Mouse (Mus musculus) adrenal gland, postnatal 36 days (tissue): ENCODE results near the gene Cand2. TPM values are rescaled to one million over a fixed set of nuclear protein-coding genes. Genes with fewer than 3 reads are reported as not detected.
A peak's percentile ranks its signal among the peaks of the same experiment; 100 is the strongest.

Experiments
- DNase-seq, 2 experiments: peaks; one replicate each; pipeline ENCODE4 v3.0.0; 2021; ENCODE audit warnings: mixed read lengths in 1 of 2
- microRNA-seq: library from miRNA; unstranded; fragments of <30 nt; microRNA quantifications from one replicate; pipeline ENCODE4 v1.2.0, GENCODE M21; 2021
- total RNA-seq, 2 experiments: library from RNA; stranded (reverse); gene quantifications; 2 replicates each; pipeline ENCODE4 v1.2.3; 2021

Cand2 gene
- total RNA-seq, 2 experiments from 2014 or later = 10.4 to 12.7 TPM

DNA sequence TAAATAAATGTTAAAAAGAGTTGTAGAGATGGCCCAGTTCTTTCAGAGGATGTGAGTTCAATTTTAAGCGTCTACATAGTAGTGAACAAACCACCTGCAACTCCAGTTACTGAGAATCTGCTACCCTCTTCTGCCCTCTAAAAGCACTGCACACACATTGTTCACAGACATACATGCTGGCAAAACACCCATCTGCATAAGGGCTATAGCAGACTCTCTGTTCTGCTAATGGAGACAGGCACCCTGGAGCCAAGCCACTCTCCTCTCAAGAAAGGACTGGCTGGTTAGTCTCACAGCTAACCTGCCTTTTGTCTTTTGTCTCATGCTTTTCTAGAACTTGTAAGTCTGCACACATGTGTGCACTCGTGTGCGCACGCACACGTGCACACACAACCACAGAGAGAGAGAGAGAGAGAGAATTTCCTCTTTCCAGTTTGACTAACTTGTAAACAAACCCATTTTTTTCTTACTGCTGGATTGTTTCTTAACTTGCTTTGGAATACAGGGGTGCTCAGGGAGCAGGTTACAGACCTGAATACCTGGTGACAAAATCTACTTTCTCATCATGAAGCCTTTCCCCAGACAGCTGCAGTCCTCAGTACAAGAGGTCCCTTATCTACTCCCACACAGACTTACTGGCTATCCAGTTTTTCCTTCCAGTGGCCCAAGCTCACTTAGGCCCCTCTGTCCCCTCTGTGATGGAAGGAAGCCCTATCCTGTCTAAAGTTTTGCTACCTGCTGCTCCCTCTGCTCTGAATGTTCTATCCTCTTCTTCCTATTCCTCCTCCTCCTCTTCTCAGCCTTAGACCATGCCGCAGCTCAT lies 56.7 kb downstream of the Cand2 start:
- no peak for DNase-seq

DNA sequence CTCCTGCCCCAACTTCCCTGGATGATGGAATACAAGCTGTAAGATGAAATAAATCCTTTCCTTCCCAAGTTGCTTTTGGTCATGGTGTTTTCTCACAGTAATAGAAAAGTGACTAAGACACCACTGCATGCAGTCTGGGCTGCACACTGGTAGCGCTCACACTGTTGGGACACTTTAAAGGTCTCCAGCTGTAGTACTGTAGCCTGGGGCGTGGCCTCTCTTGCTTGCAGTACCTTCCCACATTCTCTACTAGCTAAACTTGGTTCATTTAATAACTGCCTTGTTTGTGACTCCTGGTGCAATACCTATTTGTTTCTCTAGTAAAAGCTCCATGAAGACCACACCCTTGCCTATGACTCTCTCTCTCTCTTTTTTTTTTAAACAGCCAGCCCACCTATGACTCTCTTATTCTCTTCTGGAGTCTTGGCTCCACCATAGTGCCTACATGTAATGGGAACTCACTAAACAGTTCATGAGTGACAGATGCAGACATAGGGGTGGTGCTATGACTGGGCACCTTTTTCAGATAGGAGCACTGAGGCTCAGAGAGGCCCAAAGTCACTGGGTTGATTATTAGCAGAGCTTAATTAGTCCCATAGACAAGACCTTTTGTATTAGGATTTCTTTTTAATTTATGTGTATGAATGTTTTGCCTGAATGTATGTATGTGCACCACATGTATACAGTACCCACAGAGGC lies 58.0 kb downstream of the Cand2 start:
- DNase-seq = no peak

DNA sequence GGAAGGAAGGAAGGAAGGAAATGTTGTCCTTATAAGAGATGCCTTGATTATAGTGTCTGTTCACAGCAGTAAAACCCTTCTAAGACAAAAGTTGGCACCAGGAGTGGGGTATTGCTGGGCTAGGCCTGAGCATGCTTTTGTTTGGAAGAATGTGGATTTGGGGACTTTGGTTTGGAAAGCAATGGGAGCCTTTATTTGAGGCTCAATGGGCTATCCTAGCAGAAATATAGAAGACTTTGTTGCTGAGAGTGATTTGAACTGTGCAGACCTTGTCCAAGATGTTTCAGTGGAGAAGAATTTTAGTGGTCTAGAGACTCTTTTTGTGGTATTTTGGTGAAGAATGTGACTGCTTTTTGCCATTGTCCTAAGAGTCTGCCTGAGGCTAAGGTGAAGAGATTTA lies 59.5 kb downstream of the Cand2 start:
- no peak for DNase-seq

DNA sequence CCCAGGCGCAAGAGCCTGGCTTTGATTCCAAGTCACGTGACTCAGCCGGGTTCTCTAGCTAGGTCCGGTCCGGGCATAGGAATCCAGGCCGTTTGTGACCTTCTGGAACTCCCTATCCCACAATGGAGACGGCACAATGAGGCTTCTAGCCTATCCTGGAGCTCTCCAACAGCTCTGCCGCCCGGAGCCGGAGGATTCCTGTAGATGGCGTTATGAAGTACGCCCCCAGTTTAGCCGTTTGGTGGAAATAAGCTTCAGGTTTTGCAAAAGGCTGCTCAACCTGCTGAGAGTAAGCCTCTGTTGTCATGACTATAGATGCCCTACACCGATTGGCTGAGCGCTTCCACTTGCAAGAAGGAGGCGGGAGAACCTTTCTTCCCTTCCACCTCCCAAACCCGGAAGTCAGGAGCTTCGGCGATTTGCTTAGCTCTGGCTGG lies 63.8 kb downstream of the Cand2 start, which contains the start of gene Efcab12:
Gene Efcab12 (minus strand): TSS at position 252 of the 437 bp plus-strand sequence.
- DNase-seq = peak; percentile 78 to 81

DNA sequence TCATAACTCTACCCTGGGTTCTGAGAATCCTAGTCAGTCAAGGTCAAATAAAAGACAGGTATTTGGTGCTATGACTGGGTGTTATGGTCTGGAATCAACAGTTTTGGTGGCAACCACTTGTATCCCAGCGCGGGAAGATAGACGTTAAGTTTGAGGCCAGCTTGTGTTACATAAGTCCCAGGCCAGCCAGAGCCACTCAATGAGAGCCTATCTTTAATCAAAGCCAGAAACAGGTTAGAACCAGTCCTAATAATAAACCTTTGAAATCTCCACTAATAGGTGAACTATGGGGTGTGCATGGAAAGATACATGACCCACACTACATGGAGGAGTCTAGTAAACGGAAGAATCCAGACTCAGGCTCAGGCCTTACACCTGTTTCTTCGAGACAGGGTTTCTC lies 64.4 kb downstream of the Cand2 start:
- DNase-seq = no peak

DNA sequence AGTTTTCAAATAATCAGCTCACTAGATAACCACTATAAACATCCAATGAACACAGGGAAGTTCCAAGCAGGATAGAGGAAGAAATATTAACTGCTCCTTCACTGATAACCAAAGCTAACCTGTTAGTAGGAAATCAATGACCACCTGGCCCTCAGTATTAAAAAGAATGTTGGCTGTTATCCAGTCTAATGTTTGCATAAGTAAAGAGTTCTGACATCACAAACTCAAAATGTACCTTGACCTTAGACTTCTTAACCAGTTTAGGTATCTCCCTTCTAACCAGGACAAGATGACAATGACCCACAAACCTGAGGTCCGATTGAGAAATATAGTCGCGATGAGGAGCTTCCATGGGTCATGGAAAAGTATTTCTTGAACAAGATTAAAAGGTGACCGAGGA lies 70.7 kb downstream of the Cand2 start:
- no peak for DNase-seq

DNA sequence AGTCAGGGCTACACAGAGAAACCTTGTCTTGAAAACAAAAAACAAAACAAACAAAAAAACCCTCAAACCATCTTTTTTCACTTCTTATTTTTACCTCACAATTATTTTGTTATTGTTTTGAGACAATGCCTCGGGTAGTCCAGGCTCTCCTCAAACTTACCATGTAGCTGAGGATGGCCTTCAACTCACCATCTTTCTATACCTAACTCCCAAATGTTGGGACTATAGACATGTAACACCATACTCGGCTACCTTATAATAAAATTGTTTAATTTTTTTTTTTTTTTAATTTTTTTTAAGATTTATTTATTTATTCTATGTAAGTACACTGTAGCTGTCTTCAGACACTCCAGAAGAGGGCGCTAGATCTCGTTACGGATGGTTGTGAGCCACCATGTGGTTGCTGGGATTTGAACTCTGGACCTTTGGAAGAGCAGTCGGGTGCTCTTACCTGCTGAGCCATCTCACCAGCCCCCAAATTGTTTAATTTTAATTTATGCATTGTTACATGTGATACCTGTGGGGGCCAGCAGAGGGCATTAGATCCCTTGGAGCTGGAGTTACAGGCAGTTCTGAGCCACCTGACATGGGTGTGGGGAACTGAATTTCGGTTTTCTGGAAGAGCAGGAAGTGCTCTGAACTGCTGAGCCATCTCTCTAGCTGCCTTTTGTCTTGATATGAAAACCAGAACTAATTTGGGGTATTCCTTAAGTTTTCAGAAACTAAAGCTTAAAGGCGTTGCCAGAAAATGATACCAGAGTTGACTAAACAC lies 72.5 kb downstream of the Cand2 start:
- peak; percentile 52 to 72 for DNase-seq

DNA sequence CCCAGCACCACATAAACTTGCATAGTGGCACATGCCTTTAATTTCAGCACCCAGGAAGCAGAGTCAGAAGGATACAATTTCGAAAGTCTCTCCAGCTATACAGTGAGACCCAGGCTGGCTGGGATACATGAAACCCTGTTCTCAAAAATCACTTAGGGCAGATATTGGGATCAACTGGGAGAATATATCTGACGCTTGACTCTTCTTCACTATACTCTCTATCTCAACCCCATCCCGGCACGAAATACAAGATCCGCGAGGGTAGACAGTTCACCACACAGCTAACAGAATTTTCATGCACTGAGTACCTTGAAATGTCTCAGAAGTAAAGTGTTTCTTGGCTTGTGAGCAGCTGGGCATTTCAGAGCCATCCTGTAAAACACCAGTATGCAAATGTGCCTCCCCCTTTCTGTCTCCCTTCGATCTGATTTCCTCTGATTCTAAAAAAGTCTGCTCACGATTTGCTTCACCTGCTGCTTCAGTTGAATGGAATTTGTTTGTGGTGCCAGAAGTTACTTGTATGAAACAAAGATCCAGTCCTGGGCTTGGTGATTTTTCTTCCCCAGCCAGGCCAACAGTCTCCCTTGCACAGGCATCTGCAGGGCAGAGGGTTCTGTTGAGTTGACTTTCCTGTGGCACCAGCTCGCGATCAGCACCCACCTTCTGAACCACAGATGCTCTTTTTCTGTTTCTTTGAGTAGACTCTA lies 74.4 kb downstream of the Cand2 start:
- DNase-seq = no peak

DNA sequence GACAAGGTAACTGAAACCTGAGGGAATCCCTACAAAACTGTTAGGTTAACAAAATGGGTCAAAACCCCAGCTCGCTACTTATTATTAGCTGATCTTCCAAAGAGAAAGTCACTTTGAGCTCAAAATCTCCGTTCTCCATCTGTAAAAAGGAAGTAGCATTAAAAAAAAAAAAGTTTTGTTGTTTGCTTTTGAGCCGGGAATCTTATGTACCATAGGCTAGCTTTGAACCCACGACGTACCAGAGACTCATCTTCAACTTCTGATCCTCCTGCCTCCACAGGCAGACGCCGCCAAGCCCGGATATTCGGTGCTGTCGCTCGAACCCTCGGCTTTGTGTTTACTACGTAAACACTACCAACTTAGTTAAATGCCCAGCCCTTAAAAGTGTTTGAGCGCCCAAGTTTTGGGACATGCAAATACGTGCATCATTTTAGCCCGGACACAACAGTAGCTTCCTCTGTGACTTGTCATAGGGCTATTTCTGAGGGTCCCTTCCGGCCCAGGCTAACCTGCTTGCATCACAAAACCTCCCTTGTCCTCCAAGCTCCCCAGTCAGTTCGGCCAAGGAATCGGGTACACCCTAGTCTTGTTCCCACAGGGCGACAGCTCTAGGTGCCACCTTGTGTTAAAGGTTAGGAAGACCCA lies 78.2 kb downstream of the Cand2 start:
- DNase-seq = no peak

DNA sequence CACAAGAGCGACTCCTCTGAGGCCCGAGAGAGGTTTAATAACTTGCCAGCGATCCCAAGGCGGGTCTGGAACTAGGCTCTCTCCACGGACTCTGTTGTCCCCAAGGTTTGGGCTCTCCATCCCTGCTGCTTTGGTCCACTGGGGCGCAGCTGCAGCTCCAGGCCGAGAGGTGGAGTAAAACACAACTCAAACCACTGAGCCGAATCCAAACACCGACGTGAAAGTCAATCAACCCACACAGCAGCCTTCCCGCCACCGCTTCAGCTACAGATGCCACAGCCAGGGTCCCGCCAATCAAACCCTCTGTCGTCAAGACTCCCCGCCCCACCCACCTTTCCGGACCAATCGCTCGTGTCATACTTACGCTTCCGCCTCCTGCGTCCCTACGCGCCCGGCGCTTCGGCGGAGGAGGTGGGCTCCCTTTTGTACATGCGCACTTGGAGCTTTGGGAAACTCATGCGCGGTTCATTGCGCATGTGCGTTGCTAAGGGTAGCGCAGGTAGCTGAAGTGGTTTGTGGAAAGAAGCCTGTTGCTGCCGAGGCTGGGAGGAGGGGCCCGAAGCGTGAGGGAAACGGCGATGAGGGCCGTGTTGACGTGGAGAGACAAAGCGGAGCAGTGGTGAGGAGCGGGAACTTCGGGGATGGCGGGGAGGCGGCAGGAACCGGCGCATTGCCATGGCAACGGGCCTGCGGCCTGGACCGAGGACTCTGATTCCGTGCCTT lies 78.9 kb downstream of the Cand2 start, which contains the start of the genes Mbd4 and Ift122:
Gene Mbd4 (minus strand): TSS at position 281 of the 723 bp plus-strand sequence.
Gene Ift122 (plus strand): TSS at position 380 of the 723 bp plus-strand sequence.
- DNase-seq = peak; percentile 99

DNA sequence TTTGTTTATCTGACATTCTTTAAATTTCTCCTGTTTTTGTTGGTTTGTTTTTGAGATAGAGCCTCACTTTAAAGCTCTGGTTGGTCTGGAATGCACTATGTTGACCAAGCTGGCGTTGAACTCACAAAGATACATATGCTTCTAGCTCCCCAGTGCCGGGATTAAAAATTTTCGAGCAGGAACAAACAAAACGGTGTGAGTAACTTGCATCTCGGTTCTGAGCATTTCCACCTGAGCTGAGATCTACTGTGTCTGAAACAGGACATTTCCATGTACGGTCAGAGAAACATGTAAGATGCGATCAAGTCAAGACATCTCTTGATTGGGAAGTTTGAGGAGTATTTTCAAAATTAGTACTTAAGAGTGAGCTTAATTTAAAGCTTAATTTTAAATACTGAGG lies 79.6 kb downstream of the Cand2 start:
- no peak for DNase-seq

DNA sequence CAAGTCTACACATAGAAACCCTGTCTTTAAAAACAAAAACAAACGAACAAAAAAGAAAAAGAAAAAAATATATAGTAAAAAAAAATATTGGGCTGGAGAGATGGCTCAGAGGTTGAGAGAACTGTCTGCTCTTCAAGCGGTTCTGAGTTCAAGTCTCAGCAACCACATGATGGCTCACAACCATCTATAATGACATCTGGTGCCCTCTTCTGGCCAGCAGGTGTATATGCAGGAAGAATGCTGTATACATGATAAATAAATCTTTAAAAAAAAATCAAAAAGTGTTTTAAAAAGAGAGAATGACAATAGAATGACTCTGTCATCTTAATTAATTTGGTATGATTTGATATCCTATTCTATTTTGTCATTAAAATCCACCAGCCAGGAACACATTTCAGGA lies 80.1 kb downstream of the Cand2 start:
- DNase-seq = peak in 1 of 2 experiments; percentile 16

Small RNA genes within 50 kb of the gene (microRNA-seq; reads per million reads assigned to microRNA genes)
- gene Mir7660 = not detected

Other genes with a start within 250 kb of the Cand2 start
- 10 to 100 TPM; 11.1 to 13.4 TPM for gene Tsen2, start 229.9 kb upstream of the Cand2 start, total RNA-seq
- gene Mkrn2os, start 182.0 kb upstream of the Cand2 start, total RNA-seq = not detected
- gene Mkrn2, start 172.6 kb upstream of the Cand2 start, total RNA-seq = 10 to 100 TPM; 36.6 to 45.2 TPM
- gene Raf1, start 97.9 kb upstream of the Cand2 start, total RNA-seq = 100 to 1,000 TPM in 1 of 2 experiments, 10 to 100 TPM in 1; 97.3 to 110 TPM
- under 1 TPM in 1 of 2 experiments, not detected in 1; 0.33 TPM for gene Tmem40, start 12.1 kb upstream of the Cand2 start, total RNA-seq
- 1,000 to 10,000 TPM; 1,143 to 1,221 TPM for gene Rpl32, start 34.2 kb downstream of the Cand2 start, total RNA-seq
- under 1 TPM; 0.36 to 0.86 TPM for gene Efcab12, start 63.9 kb downstream of the Cand2 start, total RNA-seq
- 1 to 10 TPM; 2.4 to 2.6 TPM for gene Mbd4, start 78.8 kb downstream of the Cand2 start, total RNA-seq
- 10 to 100 TPM; 16.3 to 16.7 TPM for gene Ift122, start 78.9 kb downstream of the Cand2 start, total RNA-seq
- gene Rho, start 157.2 kb downstream of the Cand2 start, total RNA-seq = under 1 TPM; 0.23 to 0.59 TPM
- gene H1foo, start 170.4 kb downstream of the Cand2 start, total RNA-seq = not detected
- 100 to 1,000 TPM; 140 to 167 TPM for gene Plxnd1, start 220.5 kb downstream of the Cand2 start, total RNA-seq